Mouse (Mus musculus): ENCODE measurements at regions not wholly inside any gene's neighbourhood (a gene's known extent, or its start where the extent isn't known, plus 50 kb on each side); places are given as distances from the start of the nearest gene placed in this dataset.

DNA sequence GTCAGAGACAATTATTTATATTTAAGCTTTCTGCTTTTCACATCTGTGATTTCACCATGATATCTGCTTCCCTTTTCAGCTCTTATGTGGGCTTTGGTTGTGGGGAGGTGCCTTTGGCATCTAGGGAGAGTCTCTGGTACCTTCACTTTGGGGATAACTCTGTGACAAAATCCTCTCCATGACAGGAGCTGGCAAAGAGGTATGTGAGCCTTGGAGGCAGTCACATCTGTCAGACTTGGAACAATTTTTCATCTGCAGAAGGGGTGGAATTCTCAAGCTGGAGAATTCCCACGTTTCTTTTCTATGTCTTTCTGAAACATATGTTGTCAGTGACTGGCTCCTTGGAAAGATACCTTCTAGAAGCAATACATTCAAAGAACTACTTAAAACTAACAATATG is 312.2 kb upstream of the Nrg3 start:
- no peak for DNase-seq

DNA sequence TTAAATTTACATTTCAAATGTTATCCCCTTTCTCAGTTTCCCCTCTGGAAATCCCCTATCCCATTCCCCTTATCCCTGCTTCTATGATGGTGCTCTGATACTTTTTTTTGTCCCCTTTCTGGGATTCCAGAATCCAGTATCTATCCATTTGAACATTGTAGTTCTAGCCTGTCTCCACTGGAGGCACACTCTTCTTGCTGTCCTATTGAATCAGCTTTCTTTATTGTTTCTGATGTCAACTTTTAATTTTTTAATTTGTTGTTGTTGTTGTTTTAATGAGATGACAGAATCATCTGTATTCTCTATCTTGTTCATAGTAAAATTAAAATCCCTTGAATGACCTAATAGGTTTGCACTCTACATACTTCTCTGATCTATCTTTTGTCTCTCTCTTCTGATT is 309.0 kb upstream of the Nrg3 start:
- DNase-seq: peak; percentile 6

DNA sequence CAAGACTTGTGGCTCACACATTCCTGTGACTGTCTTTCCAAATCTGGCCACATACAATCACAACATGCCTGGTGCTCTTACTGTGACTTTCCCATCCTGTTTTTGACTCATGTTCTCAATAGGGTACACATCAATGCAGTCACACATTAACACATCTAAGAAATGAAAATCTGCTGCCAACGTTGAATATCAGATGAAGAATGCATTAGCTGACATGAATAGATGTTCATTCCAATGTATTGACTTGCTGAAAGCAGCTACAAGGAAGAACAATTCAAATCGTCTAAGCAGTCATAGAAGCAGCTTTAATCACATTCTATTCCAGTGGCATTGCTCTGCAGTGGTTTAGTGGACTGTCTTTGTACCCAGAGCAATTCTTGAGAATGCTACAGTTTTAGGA is 295.2 kb upstream of the Nrg3 start:
- no peak for DNase-seq
